Mouse (Mus musculus): Measurements from ENCODE around the gene Astn1.

DNA sequence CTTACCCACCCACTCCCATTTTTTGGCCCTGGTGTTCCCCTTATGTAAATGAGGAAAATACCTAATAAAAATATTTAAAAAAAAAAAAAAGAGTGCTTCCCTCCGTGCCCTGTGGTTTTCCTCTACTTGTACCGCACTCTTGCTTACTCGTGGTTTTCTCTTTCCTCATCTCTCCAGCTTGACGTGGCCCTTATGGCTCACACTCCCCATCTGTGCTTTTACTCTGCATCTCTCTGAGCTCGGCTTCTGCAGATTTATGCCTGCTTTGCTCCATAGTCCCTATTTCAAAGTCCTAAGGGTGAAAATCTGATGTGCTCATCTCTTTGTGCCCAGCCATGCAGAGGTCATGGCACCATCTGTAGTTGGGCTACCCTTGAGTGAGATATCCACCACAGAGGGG lies 91.5 kb downstream of the Astn1 start:
- TF ChIP-seq CTCF (IDR thresholded peaks at IDR 0.05; ENCODE audit: control insufficient read depth, insufficient read depth, insufficient read length) (no peak), MYOG (IDR thresholded peaks at IDR 0.05; ENCODE audit: control insufficient read depth, extremely low read depth, insufficient read length) (no peak), USF1 (IDR thresholded peaks at IDR 0.05; ENCODE audit: low read depth) (no peak), MYOD1 (IDR thresholded peaks at IDR 0.05; ENCODE audit: control insufficient read depth, insufficient read length, low read depth) (no peak)
